Mouse (Mus musculus) liver, adult (tissue): ENCODE results near the gene Myh9.

Experiments used
- GATA4 ChIP-seq: IDR thresholded peaks from 2 replicates; pipeline ENCODE4 v1.6.1; 2014; ENCODE audit warnings: mild to moderate bottlenecking, low read length; ENCODE audit not compliant: insufficient replicate concordance

The Myh9 gene

DNA sequence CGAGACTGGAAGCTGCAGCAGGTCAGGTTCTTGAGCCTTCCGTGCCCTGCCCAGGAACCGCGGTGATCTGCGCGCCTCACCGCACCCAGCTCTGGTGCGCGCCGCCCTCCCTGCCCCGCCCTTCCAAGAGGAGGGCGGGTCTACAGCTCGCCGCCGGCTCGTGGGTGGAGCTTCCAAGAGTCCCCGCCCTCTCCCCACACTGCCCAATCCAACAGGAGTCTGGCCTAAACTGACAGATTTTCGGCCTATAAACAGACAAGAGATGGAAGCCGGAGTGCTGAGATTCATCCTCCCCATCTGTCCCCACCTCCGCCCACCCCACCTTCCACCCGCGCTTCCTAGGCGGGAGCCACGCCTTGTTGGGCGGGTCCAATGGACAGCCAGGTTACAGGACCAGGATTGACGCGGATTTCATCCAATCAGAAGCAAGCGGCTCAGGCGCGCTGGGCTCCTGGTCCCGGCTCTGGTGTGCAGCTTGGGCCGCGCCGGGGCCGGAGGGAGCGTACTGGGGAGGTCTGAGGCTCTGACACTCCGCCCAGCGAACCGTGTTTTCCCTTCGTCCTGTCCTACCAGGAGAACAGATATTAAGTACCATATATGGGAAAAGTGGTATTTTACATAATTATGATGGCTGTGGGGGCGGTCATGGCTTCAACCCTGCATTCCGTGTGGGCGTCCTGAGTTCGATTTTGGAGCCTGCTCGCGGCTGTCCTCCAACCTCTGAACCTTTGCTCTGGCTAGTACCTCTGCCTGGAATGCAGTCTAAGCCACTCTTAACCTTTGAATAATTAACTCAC, at the start of gene Myh9:
Gene Myh9, minus strand, starts transcription at position 129 of the 797 bp plus-strand sequence.
- no peak for TF ChIP-seq GATA4

DNA sequence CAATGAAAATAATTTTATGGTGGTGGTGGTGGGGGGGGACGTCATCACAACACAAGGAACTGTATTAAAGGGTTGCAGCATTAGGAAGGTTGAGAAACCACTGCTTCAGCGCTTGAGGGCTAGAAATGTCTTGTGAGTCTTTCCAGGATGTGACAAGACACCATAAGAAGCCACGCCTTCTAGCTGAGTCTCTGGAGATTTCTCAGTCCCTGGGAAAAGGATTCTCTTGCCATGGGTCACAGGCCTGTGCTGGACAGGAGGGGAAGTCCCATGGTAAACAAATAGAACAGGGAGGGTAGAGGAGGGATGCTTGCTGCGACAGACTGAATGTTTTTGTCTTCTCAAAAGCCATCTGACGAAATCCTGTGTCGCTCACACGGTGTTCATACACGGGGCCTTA, 49.8 kb upstream of the Myh9 start:
- TF ChIP-seq GATA4: no peak

DNA sequence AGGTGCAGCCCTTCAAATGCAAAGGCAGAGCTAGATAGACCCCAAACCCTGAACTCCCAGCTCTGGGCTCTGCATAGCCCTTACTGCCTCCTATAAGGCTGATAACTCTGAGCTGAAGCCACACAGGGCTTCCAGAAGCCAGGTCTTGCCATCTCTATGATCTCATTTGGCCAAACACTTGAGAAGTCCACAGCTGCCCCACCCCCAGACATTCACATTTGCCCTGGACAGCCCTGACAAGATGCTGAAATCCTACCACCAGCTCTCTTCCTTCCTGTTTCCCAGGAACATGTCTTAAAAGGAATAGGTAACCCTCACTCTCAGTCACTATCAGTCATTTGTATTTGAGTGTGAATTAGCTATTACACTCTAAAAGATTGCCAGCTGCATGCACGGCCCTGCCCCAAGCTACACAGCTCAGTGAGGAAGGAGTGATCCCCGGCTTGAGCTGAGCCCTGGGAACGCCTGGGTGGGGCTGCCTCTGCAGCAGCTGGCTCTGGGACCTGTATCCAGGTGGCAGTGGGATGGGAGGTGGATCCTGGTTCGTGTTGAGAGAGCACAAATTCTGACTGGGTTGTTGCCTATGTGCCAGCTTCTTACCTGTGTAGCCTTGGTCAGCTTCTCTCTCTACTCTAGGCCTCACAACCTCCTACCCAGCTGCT, 47.9 kb upstream of the Myh9 start:
- TF ChIP-seq GATA4: no peak

DNA sequence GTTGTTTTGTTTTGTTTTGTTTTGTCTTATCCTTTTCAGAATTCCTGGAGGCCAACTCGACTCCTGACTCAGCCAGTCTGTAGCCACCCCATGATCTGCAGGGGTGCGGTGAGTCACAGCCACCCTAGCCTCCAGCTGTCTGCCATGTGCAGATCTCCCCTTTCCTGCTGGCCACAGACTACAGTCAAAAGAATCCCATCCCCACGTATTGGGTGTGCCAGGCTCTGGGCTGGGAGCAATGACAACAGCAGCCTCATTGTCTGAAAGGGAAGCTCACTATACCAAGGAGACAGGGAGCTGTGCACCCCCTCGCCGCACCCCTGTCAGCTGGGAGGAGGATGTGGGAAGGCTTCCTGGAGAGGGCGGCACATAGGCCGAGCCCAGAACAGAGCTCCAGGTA, 46.3 kb upstream of the Myh9 start:
- no peak for TF ChIP-seq GATA4

DNA sequence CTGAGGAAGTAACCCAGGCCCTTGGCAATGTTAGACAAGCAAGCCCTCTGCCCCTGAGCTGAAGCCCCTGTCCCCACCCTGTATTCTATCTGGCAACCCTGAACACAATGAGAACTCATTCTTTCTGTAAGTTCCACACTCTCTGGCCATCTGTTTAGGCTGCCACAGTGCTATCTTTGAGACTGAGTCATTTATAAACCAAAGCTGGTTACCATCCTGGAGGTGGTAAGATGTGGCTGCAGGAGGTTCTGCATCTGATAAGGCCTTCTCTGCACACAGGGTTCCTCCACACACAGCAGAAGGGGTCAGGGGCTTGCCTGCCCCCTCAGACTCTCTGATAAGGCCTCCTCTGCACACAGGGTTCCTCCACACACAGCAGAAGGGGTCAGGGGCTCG, 45.1 kb upstream of the Myh9 start:
- no peak for TF ChIP-seq GATA4

DNA sequence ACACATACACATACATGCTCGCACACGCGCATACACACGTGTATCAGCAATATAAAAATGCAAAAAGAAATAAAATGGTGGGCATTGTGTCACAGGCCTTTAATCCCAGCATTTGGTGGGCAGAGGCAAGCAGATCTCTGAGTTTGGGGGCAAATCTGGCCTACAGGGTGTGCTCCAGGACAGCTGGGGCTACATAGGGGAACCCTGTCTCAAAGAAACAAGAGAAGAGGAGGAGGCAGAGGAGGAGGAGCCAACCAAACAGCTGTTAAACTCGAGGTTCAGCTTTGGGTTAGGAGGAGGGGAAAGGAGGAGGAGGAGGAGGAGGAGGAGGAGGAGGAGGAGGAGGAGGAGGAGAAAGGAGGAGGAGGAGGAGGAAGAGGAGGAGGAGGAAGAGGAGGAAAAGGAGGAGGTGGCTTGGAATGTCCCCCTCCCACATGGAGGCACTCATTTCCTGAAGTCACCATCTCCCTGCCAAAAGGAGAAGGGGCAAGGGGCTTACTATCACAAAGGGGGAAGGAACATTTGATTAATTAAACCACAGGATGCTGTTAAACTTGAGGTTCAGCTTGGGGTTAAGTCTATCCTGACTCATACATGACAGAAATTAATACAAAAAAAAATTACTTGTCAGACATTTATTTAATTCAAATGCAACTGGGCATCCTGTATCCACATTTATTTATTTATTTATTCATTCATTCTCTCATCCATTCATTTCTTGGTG, 44.6 kb upstream of the Myh9 start:
- no peak for TF ChIP-seq GATA4

DNA sequence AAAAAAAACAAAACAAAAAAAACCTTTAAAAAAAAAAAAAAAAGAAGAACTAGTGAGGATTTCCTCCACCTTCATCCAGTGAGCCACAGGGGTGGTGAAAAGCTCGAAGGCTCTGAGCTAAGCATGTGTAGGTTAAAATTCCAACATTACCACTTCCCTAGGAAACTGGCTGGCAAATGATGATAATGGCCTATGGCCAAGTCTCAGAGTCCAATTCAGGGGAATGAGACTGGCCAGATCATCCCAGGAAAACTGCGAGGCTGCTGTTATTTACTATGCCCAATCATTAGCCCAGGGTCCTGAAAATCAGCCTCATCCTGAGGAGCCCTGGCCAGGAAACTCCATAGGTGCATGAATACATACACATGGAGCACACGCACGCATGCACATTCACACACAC, 44.0 kb upstream of the Myh9 start:
- no peak for TF ChIP-seq GATA4

DNA sequence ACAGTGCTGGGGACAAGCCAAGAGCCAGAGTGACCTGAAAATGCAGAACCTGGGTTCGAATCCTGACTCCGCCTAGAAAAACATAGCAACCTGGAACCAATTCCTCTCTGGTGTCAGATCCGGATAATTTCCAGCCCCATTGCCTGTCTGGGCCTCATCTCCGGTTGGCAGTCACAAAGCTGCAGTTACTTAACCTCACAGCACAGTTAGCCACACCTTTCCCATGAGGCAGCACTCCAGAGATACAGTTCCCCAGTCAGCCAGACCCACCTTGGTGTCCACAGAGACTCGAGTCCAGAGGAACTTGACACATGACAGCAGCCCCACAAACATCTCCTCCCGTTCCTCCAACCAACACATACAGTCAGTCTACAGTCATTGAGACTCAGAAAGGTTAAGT, 43.2 kb upstream of the Myh9 start:
- TF ChIP-seq GATA4: no peak

DNA sequence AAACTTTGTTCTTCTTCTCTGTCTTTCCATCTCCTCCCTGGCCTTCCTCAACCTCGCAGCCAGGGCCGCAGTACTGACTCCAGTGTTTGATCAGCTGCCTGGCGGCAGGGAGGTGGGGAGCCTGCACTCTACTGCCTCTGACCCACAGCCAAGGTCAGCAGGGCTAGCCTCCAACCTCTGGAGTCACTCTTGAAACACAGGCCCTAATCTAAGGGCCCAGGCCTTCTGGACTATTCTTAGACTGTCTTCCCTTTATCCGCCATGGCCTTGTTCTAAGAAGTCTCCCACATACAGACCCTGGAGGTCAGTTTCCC, 41.7 kb upstream of the Myh9 start:
- no peak for TF ChIP-seq GATA4

DNA sequence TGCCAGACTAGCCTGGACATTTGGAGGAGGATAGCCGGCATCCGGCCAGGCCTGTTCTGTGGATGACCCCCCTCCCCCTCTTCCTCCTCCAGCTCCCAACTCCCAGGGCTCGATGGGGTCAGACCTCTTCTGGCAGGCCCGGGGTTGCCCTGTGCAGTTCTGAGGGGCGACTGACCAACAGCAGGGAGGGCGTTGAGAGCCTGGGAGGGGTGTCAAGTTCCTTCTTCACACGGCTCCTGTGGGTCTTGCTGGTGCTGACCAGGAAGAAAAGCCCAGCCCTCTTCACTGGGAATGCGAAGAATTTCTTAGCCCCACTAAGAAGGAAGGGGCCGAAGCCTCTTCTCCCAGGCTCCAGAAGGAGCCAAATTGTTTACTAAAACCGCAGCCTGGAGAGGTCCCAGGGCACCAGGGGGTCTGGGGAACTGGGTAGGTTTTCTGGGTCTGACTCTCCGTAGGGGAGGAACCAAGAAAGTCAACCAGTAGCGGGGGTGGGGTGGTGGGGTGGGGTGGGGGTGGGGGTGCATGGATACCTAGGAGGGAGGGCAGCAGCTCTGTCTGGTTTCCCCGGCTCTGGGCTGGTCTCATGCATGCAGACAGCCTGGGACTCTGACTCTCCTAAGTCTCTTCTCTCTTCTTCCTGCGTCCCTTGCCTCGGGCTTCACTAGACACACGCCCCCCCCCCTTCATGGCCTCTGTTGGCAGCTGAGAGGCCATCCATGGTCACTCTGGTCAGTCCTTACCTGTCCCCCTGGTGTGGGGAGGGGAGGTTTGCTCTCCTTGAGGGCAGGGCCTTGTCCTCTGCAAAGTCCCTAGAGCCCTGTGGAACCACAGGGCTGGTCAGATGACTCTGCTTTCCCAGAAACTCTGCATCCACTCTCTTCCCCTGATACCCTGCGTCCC, 41.1 kb upstream of the Myh9 start:
- no peak for TF ChIP-seq GATA4

DNA sequence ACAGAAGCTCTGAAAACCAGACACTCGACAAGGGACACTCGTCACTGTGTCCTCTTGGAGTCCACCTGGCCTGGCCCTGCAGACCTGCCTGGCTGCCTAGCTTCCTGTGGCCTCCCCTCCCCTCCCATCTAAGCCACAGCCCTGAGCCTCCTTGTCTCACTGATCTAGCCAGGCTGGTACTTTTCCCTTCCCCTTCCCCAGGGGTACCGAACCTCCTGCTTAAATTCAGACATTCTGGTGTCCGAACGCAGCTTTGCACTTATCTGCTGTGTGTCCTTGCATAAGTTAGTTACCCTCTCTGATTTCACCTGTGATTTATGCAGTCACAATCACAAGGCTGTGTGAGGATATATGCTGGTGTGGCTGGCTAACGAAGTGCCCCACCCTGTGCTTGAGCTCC, 40.3 kb upstream of the Myh9 start:
- no peak for TF ChIP-seq GATA4

DNA sequence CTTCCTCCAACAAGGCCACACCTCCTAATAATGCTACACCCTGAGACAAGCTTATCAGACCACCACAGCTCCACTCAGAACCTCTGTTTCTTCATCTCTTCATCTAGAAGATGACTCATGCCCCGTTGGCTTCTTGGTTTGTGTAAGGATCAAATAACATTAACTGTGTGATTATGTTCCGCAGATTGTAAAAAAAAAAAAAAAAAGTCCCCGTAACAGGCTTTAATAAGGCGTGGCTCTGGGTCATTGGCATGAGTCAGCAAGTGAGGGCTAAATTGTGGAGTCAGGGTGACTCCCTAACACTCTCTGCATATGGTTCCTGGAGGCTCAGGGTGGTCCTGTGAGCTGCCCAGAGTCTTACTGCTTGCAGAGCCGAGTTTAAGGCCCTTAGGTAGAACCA, 39.7 kb upstream of the Myh9 start:
- no peak for TF ChIP-seq GATA4

DNA sequence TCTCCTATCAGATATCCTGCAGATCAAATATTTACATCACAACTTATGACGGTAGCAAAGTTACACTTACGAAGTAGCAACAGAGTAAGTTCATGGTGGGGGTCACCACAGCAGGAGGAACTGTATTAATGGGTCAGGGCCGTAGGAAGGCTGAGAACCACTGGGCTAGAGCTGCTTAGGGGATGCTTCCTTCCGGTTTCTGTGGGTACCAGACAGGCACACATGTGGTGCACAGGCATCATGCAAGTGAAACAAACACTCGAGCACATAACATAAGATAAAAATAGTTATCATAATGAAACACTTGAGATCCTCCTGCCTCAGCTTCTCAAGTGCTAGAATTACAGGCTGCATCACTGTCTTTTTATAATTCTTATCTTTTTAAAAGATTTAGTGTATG, 38.8 kb upstream of the Myh9 start:
- TF ChIP-seq GATA4: no peak

DNA sequence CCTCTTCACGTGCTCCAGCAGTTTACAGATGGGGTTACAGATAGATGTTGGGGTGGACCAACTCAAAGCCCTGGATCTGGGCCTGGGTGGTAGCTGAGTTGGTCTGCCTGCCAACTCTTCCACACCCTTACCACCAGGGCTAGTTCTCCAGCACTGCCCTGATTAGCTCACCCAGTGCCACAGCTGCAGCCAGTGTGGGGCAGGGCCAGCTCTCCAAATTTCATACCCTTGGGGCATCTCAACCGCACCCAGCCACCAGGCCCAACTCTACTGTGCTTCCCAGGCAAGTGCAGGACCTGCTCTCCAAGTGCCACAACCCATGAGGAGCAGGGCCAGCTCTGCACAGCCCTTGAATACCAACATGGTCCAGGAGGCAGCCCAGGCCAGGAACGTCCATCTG, 37.8 kb upstream of the Myh9 start:
- no peak for TF ChIP-seq GATA4

DNA sequence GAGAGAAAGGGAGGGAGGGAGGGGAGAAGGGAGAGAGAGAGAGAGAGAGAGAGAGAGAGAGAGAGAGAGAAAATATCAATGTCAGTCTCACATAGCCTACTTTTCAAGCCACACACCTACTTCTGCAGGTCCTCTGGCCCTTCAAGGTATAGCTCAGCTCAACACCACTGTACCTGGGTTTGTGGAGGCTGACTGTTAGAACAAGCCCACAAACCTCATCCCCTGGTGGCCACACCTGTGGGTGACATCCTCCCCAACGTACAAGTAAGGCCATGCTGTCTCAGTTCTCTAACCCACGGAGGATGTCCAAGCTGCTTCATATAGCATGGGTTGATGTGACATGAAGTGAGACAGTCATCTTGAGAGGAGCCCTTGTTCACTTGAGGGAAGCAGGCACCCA, 35.2 kb upstream of the Myh9 start:
- TF ChIP-seq GATA4: no peak
